Mouse (Mus musculus): ENCODE data around the gene Unc13d.
A peak's percentile ranks its signal among the peaks of the same experiment; 100 is the strongest.
"Not testable (repeated sequence)": the region's sequence is repeated elsewhere in the genome, so short reads cannot be mapped to it uniquely, and the experiment has no call there.

Unc13d gene

DNA sequence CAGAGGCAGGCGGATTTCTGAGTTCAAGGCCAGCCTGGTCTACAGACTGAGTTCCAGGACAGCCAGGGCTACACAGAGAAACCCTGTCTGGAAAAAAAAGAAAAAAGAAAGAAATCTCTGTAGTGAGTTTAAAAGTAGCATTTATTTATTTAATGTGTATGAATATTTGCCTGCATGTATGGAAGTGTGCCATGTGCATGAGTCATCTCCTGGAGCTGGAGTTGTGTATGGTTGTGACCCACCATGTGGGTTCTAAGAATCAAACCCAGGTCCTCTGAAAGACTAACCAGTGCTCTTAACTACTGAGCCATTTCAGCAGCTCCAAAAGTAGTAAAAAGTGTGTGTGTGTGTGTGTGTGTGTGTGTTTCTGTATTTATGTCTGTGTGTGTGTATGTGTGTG lies 34.5 kb downstream of the Unc13d start:
- DNase-seq (ENCODE audit: low spot score) = no peak

DNA sequence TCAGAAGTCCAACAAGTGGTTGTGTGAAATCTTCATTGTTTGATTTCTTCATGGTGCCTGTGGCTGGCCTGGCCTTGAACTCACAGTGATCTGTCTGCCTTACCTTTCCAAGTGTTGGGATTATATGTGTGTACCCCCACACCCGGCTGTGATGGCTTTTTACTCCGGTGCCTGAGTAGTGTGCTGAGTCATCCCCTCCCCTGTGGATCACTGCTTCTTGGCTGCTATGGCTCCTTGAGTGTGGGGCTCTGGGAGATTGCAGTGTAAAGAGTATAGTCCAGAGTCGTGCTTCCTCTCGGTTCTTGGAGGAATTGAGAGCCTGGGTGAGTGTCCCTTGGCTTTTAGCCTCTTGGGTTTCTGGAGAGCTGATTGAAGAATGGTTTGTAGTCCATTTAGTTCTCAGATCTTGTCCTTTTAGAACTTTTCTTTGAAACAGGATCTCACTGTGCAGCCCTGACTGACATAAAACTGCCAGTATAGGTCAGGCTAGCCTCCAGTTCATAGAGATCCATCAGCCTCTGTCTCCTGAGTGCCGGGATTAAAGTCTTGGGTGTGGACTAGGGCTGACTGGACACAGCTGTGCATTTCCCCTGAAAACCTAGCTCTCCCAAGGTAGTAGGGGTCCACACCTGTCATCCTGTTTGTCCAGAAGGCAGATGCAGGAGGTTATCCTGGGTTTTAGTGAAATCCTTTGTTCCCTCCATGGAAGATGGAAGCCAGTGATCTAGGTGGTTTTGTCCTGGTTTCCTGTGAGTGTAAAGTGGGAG lies 35.2 kb downstream of the Unc13d start:
- DNase-seq (ENCODE audit: low spot score) = no peak

DNA sequence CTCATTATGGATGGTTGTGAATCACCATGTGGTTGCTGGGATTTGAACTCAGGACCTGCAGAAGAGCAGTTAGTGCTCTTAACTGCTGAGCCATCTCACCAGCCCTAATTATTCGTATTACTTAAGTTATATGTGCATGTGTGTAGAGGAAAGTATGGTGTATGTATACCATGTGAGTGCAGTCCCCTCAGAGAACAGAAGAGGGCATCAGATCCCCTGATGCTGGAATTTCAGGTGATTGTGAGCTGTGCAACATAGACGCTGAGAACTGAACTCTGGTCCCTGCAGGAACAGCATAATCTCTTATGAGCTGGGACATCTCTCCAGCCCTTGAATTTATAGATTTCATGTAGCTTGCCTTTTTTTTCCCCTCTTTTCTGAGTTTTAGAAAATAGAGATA lies 35.9 kb downstream of the Unc13d start:
- no peak for DNase-seq (ENCODE audit: low spot score)

DNA sequence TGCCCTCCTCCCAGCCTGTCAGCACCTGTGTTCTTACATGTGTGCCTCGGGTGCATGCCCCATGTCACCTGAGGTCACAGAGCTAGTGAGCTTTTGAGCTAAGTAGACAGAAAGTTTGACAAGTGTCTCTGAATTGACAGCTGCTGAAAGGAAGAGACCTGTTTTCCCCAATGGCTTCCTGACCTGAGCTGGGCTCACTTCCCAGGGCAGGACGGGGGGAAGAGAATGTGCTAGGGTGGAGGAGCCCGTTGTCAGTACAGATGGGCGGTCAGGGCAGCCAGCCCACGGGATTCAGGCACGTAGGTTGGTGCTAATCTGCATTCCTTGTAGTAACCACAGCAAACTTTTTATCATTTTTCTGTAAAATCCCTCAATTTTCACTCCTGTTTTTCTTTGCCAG lies 37.2 kb downstream of the Unc13d start:
- no peak for DNase-seq (ENCODE audit: low spot score)

DNA sequence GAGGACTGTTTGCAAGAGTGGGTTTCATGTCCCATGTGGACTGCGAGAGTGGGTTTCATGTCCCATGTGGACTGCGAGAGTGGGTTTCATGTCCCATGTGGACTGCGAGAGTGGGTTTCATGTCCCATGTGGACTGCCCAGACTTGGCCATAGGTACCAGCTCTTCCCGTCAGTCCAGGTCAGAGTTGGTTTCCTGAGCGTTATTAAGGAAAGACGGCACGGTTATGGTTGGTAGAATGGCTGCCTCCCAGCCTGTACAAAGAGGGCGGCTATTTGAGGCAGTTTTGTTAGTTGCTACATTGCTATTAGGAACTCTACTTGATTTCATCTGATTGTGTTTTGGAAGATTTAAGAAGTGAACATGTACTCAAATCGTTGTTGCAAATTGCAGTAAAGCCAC lies 39.9 kb downstream of the Unc13d start:
- DNase-seq (ENCODE audit: low spot score) = no peak

DNA sequence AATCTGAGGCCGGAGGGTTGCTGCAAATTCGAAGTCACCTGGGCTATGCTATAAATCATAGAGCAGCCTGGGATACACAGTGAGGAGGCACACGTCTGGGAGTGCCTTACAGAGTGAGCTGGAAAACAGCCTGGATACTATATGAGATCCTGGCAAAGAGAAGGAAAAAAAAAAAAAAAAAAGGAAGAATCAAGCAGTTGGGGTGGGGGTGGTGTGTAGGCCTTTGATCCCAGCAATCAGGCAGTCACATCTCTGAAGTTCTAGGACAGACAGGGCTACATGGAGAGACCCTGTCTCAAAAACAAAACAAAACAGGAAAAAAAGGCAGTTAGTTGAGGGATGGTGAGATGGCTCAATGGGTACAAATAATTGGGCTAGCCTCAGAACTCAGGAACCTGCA lies 41.1 kb downstream of the Unc13d start:
- DNase-seq (ENCODE audit: low spot score) = no peak

DNA sequence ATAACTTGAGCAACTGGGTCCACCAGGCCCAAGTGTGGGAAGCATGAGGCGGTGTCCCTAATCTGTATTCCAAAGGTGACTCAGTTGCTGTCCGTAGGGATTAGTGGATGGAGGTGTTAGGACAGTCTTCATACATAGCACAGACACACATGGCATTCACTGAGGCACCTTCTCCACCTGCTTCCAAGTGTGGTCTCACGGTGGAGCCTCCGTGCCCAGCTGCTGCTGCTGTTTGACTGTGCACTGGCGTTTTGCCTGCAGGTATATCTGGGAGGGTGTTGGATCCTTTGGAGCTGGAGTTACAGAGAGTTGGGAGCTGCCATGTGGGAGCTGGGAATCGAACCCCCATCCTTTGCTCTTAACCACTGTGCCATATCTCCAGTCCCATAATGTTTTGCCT lies 43.2 kb downstream of the Unc13d start:
- no peak for DNase-seq (ENCODE audit: low spot score)

DNA sequence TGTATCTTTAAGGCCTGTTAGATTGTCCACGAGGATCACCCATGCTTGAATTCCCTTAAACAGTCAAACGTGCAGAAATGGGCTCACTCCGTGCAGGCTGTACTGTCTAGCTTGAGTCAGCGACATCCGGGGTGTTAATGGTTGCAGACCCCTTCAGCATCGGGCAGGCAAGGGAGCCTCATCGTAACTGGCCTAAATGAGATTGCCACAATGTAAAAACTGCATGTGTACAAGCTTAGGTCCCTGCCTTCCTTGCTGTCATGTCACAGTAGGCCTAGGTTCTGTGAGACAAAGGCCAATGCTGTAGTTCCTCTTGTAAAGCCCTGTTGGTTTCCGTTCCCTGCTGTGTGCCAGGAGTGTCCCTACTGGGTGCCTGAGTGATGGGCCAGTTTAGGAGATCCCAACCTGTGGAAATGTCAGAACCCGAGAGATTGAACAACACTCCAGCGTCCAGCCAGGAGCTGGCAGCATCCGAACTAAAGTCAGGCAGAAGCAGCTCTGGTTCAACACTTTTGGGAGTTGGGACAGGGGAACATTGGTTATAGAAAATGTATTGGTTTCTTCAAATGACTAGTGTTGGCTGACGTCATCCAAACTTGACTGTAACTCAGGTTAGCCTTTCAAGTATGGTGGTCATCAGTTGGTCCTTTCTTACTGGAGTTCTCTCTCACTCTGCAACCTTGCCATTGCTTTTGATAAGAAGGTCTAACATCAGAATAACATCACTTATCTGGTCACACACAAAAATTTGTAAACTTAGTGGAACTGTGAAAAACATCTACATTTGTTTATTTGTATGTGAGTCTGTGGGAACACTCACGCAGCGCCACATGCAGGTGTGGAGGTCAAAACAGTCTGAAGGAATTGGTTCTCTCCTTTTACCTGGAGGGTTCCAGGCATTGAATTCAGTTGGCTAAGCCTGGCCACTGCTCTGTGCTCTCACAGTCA lies 46.6 kb downstream of the Unc13d start:
- DNase-seq (ENCODE audit: low spot score) = no peak

DNA sequence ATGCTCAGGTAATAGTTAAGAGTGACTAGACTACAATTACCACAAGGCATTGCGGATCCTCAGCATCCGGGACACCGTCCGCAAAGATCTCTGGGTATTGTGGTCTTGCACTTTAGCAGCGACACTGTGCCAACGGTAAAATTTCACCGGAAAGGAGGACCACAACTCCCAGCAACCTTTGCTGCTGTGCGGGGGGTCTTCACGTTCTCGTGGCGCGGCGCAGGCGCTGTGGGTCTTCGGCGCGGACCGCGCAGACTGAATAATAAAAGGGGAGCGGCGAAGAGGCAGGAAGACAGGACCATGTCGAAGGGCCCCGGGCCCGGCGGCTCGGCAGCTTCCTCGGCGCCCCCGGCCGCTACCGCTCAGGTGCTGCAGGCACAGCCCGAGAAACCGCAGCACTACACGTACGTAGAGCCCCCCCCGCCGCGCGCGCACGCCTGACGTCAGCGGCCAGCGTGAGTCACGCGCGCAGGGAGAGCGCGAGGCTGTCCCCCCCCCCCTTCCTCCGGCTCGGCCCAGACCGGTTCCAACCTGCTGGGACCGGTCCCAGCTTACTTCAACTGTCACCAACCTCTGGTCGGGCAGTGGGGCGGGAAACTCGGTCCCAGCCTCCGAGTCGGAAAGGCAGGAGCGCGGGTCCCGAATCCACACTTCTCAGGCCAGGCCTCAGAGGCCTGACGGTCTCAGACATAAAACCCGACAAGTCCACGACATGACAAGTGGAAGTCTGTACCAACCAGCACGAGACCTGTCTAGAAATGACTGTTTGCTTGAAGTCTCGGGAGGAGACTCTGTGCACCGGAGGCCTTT lies 47.5 kb downstream of the Unc13d start, which contains the start of gene Unk:
Gene Unk (plus strand): TSS at position 235 of the 810 bp plus-strand sequence.
- DNase-seq (ENCODE audit: low spot score) = peak; percentile 97

DNA sequence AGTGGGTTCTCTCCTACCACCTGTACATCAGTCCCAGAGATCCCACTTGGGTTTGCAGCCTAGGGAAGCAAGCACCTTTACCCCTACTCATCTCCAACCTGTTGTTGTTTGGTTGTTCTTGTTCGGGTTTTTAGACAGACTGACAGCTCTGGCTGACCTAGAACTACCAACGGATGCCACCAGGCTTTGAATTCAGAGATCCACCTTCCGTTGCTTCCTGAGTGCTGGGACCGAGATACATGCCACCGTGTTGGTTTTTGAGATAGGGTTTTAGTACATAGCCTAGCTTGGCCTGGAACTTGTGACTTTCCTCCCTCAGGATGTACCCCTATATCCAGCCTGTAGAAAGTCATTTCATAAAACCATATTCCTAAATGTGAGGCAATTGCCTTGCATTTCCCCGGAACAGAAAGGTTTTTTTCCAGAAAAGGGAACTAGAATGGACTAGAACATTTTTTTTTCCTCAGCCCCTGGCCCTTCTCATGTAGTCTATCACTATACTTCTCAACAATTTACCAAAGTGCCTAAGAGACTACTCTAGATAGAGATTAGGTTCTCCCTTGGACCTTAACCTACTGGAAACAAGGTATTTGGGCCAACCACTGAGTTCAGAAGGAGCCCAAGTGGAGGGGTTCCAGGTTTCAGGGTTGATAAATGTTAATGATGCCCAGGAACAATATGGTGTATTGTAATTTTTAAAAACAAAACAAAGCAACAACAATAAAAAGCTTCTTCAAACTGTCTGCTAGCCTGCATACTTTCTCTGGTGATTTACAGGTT lies 48.5 kb downstream of the Unc13d start:
- DNase-seq (ENCODE audit: low spot score) = no peak

DNA sequence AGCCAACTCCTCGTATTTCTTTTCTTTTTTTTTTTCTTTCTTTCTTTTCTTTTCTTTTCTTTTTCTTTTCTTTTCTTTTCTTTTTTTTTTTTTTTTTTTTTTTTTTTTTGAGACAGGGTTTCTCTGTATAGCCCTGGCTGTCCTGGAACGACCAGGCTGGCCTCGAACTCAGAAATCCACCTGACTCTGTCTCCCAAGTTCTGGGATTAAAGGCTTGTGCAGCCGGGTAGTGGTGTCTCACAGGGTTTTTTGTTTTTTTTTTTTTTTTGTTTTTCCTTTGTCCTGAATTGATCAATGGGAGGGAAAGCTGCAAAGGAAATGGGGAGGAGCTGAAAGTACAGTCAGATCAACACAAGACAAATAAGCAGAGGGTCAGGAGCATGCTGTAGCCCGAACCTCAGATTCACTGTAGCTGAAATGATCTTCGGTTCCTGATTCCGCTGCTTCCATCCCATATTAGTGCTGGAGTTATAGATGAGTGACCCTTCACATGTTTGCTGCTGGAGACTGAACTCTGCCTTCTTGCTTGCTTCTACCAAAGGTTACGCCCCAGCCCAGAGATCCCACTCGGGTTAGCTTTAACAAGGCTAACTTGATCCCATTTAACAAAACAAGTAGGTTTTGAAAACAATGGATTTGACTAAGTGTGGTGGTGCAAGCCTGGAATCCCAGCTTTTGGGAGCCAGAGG lies 49.4 kb downstream of the Unc13d start:
- no peak for DNase-seq (ENCODE audit: low spot score)

DNA sequence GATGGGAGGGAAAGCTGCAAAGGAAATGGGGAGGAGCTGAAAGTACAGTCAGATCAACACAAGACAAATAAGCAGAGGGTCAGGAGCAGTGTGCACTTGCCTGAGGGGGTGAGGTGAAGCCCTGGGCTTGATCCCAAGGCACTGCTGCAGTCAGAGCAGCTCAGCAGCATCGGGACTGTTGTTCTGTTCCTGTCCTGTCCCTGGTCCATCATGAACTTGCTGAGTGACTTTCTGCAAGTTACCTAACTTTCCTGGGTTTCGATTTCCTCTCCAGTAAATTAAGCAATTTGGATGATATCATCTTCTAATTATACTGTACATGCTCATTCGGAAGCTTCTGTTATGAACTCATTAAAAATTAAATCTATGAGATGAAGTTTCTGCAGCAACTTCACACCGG lies 50.0 kb downstream of the Unc13d start, which contains the start of gene H3f3b:
Gene H3f3b (minus strand): TSS at position 207 of the 400 bp plus-strand sequence.
- no peak for DNase-seq (ENCODE audit: low spot score)

DNA sequence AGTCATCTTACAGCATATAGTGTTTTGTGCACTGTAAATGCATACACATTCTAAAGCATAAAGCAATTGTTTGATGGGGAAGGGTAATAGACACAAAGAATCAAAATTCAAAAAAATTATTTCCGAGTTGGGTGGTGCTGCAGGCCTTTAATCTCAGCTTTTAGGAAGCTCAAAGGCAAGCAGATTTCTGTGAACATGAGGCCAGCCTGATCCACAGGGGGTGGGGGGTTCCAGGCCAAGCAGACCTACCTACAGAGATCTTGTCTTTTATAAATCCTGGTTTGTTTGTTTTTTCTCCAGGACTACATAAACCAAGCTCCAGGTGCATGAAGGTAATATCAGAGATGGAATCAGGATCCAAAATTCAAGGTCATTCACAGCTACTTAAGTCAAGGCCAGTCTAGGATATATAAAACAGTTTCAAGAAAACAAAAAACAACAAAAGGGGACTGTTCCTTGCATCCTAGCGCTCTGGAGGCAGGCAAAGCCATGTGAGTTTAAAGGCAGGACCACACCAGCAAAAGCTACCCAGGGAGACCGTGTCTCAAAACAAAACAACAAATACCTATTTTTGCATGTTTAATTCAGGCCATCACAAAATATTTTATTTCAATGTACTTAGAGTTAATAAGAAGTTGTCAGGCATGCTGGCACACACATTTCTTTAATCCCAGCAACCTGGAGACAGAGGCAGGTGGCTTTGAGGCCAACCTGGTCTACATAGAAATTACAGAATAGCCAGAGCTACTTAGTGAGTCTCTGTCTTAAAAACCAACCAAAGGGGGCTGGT lies 52.5 kb downstream of the Unc13d start:
- DNase-seq (ENCODE audit: low spot score) = no peak

DNA sequence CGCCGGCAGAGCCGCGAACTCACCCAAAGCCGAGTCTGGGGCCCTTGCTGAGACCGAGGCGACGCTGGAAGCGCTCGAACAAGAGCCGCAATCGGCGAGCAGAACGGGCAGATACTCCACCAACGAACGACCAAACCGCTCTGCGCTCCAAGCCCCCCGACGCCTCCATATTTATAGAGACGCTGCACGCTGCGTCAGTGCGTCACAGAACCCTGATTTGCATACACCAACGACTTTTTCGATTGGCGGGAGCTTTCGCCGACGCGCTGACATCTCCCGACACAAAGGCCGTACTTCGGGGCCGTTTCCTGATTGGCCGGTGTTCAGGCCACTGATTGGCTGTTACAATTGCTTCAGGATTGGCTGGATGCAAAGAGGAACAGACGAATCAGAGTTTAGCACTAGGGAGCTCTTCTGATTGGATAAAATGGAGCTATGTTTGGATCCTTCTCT lies 53.4 kb downstream of the Unc13d start:
- DNase-seq (ENCODE audit: low spot score) = peak; percentile 95

DNA sequence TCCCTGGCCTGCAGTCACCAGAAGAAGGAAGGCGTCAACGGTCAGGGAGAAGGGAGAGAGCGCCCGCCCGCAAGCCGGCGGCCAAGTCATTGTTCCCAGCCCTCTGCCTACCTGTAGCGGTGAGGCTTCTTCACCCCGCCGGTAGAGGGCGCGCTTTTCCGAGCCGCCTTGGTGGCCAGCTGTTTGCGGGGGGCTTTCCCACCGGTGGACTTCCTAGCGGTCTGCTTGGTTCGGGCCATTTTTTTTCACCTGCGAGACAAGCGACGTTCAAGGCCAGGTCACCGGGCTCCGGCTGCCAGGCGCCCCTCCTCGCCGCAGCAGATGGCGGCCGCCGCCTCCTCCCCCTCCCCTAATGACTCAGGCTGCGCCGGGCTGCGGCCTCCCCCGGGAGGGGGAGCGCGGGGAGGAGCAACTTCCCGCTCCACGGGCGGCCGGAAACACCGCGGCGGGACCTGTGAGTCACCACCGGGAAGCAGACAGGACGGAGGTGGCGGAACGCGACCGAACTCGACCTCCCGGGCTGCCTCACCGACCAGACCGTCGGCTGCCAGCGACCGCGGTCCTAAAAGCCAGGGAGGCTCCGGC lies 53.9 kb downstream of the Unc13d start:
- DNase-seq (ENCODE audit: low spot score) = peak; percentile 55

DNA sequence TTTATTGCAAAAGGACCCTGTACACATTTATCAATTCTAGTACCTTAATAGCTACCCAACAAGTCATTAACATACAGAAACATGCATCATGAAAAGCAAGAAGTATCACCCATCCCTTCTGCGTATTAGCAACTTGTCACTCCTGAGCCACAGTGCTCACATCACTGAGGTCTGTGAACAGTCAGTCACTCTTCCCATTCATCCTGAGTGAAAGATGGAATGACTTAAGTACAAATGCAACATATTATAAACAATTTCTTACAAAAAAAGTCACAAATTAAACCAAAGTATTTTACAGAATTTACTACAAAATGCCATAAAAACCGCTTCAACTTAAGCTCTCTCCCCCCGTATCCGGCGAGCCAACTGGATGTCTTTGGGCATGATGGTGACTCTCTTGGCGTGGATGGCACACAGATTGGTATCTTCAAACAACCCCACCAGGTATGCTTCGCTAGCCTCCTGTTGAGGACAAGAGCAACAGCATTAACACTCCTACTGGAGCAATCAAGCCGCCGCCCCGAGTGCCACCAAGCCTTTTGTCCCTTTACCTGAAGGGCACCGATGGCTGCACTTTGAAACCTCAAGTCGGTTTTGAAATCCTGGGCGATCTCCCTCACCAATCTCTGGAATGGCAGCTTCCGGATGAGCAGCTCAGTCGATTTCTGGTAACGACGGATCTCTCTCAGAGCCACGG lies 54.5 kb downstream of the Unc13d start:
- DNase-seq (ENCODE audit: low spot score) = not testable (repeated sequence)

DNA sequence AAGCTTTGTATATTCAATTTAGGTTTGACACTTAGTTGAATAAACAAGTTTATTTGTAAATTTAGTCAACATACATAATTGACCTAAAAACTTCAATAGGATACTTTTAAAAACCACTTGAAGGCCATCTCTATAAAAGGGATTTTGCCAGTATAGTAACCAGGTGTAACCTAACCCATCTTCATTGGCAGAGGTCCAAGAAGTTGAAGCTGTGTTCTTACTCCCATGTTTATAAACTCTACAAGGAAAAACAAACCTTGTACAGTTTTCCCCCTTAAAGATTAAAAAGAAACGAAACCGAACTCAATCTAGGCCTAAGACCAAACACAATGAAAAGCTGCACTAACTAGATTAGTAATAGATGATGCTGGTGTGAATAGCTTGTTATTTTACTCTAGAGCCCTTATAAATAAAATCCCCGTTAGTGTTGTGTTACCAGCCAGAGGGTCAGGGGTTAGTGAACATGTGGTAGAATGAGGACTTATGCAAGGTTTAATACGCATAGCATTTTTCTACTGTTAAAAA lies 55.4 kb downstream of the Unc13d start:
- DNase-seq (ENCODE audit: low spot score) = no peak

Data from layer of hippocampus, adult 9-10 months (tissue).